16 mouse cellular contexts compared by ENCODE assay signal in genomic region chr1:50897696-50898095, GRCm38 (mm10). TPM values are rescaled to one million over a fixed set of nuclear protein-coding genes. Genes with fewer than 3 reads are reported as not detected.
A peak's percentile ranks its signal among the peaks of the same experiment; 100 is the strongest.
DNase-seq lines count a peak whose midpoint lies in the region; ATAC-seq lines count a peak whose summit lies in the region.
"Had no signal": no experiment of that assay in that cellular context is flagged by ENCODE, and none has a peak within 500 bp of the region (broad histone marks: within the 10 kb centered on the region; RNA-seq: fewer than 3 reads in every experiment).

No protein-coding gene starts in this region.

- no peaks in the 10 kb centered on the region for H3K36me3 ChIP-seq in neural tube, embryonic 12.5 days
- H3K36me3 ChIP-seq in neural tube, embryonic 15.5 days, result no peaks in the 10 kb centered on the region
- H3K36me3 ChIP-seq in forebrain, embryonic 16.5 days (ENCODE audit: control insufficient read depth, insufficient read depth), result no peaks in the 10 kb centered on the region
- H3K36me3 ChIP-seq: liver, embryonic 12.5 days had no signal

- no peak overlapping the region for H3K4me2 ChIP-seq in neural tube, embryonic 12.5 days (replicated peaks)
- H3K4me2 ChIP-seq in neural tube, embryonic 15.5 days, result no peak overlapping the region
- H3K4me2 ChIP-seq in forebrain, embryonic 16.5 days (ENCODE audit: low read length), result no peak overlapping the region
- H3K4me2 ChIP-seq: liver, embryonic 12.5 days had no signal

- H3K9ac ChIP-seq in neural tube, embryonic 12.5 days, result no peak overlapping the region
- H3K9ac ChIP-seq in neural tube, embryonic 15.5 days (replicated peaks), result no peak overlapping the region
- no peak overlapping the region for H3K9ac ChIP-seq in forebrain, embryonic 16.5 days (replicated peaks; ENCODE audit: low read depth, low read length)
- H3K9ac ChIP-seq: liver, embryonic 12.5 days had no signal

- peak; percentile 37 for DNase-seq in layer of hippocampus, adult 11-12 months (ENCODE audit: low spot score)
- DNase-seq in layer of hippocampus, adult 9-10 months (ENCODE audit: low spot score), result no peak
- DNase-seq in spleen, postnatal 4 days (ENCODE audit: low spot score in 2 of 2), result no peak
- no peak for DNase-seq in adrenal gland, adult 2 months
- DNase-seq: adrenal gland, postnatal 36 days; cerebellum, postnatal 36 days; kidney, postnatal 25 days; right cerebral cortex, postnatal 14 days had no signal

- no peak overlapping the region for H3K4me3 ChIP-seq in neural tube, embryonic 12.5 days
- no peak overlapping the region for H3K4me3 ChIP-seq in neural tube, embryonic 15.5 days (replicated peaks)
- no peak overlapping the region for H3K4me3 ChIP-seq in forebrain, embryonic 16.5 days (replicated peaks; ENCODE audit: low read length)
- H3K4me3 ChIP-seq: liver, embryonic 12.5 days had no signal

- H3K27me3 ChIP-seq in neural tube, embryonic 12.5 days (replicated peaks), result no peaks in the 10 kb centered on the region
- H3K27me3 ChIP-seq in neural tube, embryonic 15.5 days (replicated peaks), result no peaks in the 10 kb centered on the region
- no peaks in the 10 kb centered on the region for H3K27me3 ChIP-seq in forebrain, embryonic 16.5 days (replicated peaks; ENCODE audit: control insufficient read depth, insufficient read depth, low read length)
- H3K27me3 ChIP-seq: liver, embryonic 12.5 days had no signal

- ATAC-seq in neural tube, embryonic 12.5 days (ENCODE audit: low FRiP score, low read depth), result 0 out of 2 replicates have a peak, but pooled peaks have one; percentile 61
- ATAC-seq in neural tube, embryonic 15.5 days (ENCODE audit: low FRiP score), result no peak
- ATAC-seq in forebrain, embryonic 16.5 days, result 0 out of 2 replicates have a peak, but pooled peaks have one; percentile 43
- ATAC-seq: CD4-positive, CD25-positive, alpha-beta regulatory T cell, adult 4 months; intestine, embryonic 16.5 days; liver, embryonic 12.5 days; lung, postnatal 0 days had no signal

- H3K27ac ChIP-seq in neural tube, embryonic 12.5 days, result no peak overlapping the region
- no peak overlapping the region for H3K27ac ChIP-seq in neural tube, embryonic 15.5 days (replicated peaks)
- no peak overlapping the region for H3K27ac ChIP-seq in forebrain, embryonic 16.5 days (ENCODE audit: low read length)
- H3K27ac ChIP-seq: liver, embryonic 12.5 days had no signal

- 34% methylated on average over 6 of the region's 6 CpGs for WGBS in neural tube, embryonic 12.5 days
- 25% methylated on average over 6 of the region's 6 CpGs for WGBS in neural tube, embryonic 15.5 days
- WGBS in forebrain, embryonic 16.5 days, result 13% methylated on average over 6 of the region's 6 CpGs

- H3K9me3 ChIP-seq in neural tube, embryonic 12.5 days, result no peaks in the 10 kb centered on the region
- 0 out of 2 replicates have a peak, but pooled peaks cover 3% of the 10 kb centered on the region for H3K9me3 ChIP-seq in neural tube, embryonic 15.5 days (replicated peaks)
- H3K9me3 ChIP-seq in forebrain, embryonic 16.5 days (ENCODE audit: control insufficient read depth, low read length), result peaks cover 4% of the 10 kb centered on the region; the same call in 1 of the 2 replicates
- H3K9me3 ChIP-seq: liver, embryonic 12.5 days had no signal

- no peaks in the 10 kb centered on the region for H3K4me1 ChIP-seq in neural tube, embryonic 12.5 days
- H3K4me1 ChIP-seq in neural tube, embryonic 15.5 days, result no peaks in the 10 kb centered on the region
- peaks cover 2% of the 10 kb centered on the region; the same call in 1 of the 2 replicates for H3K4me1 ChIP-seq in forebrain, embryonic 16.5 days (replicated peaks; ENCODE audit: control insufficient read depth, insufficient read depth, low read length)
- H3K4me1 ChIP-seq: liver, embryonic 12.5 days had no signal

RNA-seq across cellular contexts. Expression of gene Tmeff2, which starts 2.8 kb away (rescaled TPM):
- polyA plus RNA-seq in neural tube, embryonic 12.5 days (2016; fragmentation: Nextera tagmentation; extraction: Ambion mirVana), result 57.9 and 64.4 TPM in 2 replicates
- 80.6 and 95.3 TPM in 2 replicates for polyA plus RNA-seq in neural tube, embryonic 15.5 days (2015; fragmentation: Nextera tagmentation; extraction: Ambion mirVana)
- polyA plus RNA-seq in forebrain, embryonic 16.5 days (2015; fragmentation: Nextera tagmentation; extraction: Ambion mirVana), result 36.4 and 46.5 TPM in 2 replicates
- 1 to 10 TPM; 6.0 to 8.7 TPM for total RNA-seq in adrenal gland, adult 2 months (2021)
- 8.1 and 9.7 TPM in 2 replicates for polyA plus RNA-seq in adrenal gland, adult 2 months (2012; rRNA removed)
- total RNA-seq: megakaryocyte-erythroid progenitor cell, adult 5-6 weeks had no signal
- polyA plus RNA-seq: CD4-positive, CD25-positive, alpha-beta regulatory T cell, adult 4 months had no signal
